Mouse (Mus musculus) spleen, postnatal 36 days (tissue): ENCODE measurements around the gene Aqp6.
A peak's percentile ranks its signal among the peaks of the same experiment; 100 is the strongest.

Experiments used
- DNase-seq, 2 experiments: peaks; one replicate each; pipeline ENCODE4 v3.0.0; 2022; ENCODE audit warnings: low spot score in 2 of 2, mixed read lengths in 1 of 2

Gene Aqp6

DNA sequence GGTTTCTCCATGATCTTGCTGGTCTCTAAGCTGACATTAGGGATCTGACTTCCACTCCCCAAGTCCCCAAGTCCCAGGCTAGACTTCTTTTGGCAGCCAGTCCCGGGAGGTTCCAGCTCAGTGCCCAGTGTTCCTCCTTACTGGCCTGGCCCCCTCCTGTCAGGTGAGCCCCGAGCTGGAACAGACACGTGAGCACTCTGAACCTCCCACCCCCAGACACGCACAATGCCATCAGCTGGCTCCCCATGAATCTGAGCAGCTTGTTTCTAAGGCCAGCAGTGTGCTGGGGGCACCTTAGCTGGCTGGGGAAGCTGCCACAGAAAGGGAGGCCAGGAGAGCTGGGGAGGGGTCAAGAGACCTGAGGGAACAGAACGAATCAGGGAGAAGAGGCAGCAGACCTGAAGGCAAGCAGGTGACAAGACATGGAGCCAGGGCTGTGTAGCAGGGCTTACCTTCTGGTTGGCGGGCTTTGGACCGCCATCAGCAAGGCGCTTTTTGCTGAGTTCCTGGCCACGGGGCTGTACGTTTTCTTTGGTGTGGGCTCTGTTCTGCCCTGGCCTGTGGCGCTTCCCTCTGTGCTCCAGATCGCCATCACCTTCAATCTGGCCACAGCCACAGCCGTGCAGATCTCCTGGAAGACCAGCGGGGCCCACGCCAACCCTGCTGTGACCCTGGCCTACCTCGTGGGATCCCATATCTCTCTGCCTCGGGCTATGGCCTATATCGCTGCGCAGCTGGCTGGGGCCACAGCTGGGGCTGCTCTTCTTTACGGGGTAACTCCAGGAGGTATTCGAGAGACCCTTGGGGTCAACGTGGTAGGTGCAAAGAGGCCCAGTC is at the start of gene Aqp6:
Gene Aqp6, plus strand, starts transcription at position 415 of the 837 bp plus-strand sequence.
- DNase-seq: no peak

DNA sequence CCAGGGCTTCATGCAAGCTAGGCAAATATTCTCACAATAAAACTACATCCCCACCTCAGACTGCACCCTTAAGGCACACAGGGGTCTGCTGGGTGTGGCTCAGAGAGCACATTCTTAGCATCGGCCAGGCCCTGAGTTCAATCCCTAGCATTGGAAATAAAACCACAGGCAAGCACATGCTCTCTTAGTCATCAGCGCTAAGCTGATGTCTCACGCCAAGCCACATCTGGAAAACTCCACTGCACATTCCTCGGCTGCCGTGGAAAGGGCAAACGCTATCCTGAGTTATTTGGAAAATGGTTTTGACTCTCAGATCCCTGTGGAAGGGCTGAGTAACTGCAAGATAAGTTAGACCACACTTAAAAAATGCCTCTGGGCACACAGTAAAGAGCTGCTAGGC is 47.4 kb upstream of the Aqp6 start:
- DNase-seq: no peak

DNA sequence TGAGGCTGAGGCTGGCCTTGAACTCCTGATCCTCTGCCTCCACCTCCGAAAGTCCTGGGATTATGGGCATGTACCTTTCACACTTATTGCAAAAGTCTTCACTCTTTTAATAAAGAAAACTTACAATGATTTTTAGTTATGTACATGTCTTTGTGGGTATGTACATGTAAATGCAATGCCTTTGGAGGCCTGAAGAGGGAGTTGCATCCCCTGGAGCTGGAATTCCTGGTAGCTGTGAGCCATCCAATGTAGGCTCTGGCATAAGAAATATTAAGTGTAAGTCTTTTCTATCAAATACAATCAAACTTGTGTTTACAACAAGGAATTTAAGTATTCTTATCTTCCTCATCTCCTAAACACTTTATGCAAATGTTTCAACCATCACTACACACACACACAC is 42.3 kb upstream of the Aqp6 start:
- no peak for DNase-seq

DNA sequence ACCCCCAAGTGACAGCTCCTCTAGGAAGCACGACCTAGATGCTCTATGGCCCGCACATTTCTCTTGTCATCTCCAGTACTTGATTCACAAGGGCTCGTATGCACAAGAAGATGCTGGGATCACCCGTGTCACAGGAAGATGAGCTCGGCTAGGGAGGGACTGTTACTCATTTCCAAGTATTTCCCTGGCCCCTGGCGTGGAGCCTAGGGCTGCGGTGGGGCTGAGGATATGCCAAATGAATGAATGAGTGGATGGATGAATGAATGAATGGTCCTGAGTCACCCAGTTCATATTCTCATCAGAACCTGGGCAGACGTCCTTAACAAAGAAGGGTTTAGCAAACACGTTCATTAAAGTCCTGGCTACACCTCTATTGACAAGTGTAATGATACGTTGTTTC is 41.0 kb upstream of the Aqp6 start:
- DNase-seq: no peak

DNA sequence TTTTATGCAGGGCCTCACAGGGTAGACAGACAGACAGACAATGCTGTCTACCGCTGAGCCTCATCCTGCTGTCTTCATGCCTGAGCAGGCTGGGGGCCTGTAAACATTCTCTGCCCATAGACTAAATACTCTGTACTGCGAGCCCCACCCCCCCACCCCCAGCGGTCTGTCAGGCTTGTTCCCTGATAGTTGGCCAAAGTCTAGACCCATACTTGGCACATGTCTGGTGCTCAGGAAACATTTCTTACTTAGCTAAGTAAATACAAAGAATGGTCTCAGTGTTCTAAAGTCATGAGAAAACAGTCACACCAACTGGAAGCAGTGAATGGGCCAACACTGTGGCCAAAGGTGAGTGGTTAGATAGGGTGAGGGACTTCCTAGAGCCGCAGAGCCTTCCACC is 33.8 kb upstream of the Aqp6 start:
- no peak for DNase-seq

DNA sequence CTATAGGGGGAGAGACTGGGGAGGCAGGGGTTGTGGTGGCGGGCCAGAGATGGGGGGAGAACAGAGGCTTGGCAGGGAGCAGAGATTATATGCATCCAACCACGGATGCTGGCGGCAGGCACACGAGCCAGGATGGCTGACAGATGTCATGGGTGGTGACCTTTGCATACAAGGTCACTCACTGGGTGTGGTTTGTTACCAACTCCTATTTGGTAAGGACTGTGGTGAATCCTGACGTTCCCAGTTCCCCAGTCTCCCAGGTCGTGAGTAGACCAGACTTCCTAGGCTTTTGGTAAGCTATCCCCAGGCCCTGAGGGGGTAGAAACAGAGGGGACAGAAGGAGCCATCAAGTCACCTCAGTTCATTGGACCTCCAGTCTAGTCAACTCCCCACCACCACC is 32.5 kb upstream of the Aqp6 start:
- DNase-seq: no peak

DNA sequence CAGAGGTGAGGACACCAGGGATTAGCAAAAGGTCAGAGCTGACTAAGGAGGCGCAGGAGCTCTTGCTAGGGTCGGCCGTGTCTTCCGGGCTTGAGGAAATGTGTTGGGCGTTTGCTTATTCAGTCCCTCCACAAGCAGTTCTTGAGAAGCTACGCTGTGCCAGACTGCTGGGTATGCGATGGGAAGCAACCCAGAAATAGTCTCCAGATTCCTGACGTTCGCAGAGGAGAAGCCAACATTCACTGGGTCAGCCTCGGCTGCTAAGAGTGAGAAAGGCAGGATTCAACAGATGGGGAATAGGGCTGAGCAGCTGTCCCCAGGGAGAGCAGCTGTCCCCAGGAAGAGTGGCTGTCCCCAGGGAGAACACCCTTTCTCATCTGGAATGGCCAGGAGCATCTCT is 32.1 kb upstream of the Aqp6 start:
- DNase-seq: no peak

DNA sequence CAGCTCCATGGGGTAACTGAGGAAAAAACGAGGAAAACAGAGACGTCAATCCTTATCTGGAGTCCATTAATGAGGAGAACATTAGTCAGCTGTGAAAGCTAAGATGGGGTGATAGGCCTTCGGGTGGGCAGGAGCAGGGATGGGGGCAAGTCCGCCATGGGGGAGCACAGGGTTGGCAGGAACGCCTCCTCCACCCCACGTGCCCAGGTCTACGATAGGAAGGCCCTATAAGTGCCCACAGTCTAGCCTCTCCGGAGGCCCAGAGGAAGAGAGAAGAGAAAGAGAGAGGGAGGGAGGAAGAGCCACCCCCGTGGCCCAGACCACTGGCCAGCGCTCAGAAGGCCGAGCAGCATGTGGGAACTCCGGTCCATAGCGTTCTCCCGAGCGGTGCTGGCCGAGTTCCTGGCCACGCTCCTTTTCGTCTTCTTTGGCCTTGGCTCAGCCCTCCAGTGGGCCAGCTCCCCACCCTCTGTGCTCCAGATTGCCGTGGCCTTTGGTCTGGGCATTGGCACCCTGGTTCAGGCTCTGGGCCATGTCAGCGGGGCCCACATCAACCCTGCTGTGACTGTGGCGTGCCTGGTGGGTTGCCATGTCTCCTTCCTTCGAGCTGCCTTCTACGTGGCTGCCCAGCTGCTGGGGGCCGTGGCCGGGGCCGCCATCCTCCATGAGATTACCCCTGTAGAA is 22.3 kb upstream of the Aqp6 start, which contains the start of gene Aqp2:
Gene Aqp2, plus strand, starts transcription at position 254 of the 684 bp plus-strand sequence.
- no peak for DNase-seq

DNA sequence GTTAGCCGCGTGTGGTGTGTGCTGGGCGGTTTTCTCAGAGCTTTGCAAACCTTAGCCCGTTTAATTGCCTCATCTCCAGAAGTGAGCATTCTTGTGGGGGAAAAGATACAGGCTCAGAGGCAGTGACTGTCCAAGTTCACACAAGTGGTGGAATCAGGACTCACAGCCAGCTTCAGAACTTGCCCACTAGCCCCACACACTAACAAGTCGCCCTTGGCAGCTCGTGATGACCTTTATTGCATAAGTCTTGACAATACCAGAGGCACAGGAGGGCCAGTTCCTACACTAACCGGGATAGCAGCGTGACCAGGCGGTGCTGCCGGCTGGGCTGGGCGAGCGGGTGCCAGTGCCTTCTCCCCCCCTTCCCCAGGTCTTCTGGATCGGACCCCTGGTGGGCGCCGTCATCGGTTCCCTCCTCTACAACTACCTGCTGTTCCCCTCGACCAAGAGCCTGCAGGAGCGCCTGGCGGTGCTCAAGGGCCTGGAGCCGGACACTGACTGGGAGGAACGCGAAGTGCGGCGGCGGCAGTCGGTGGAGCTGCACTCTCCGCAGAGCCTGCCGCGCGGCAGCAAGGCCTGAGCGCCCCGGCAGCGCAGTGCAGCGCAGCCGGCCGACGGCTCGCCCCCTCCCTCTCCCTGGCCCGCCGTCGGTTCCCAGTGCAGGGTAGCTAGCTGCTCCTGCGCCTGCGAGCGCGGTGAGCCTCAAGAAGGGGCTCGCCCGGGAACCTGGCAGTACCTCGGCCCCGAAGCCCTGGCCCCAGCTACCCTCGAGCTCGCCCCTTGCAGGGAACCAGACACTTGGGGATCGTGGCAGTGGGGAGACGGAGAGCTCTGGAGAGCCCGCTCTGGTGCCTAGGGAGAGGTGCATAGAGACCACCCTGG is 17.5 kb upstream of the Aqp6 start:
- DNase-seq: no peak

DNA sequence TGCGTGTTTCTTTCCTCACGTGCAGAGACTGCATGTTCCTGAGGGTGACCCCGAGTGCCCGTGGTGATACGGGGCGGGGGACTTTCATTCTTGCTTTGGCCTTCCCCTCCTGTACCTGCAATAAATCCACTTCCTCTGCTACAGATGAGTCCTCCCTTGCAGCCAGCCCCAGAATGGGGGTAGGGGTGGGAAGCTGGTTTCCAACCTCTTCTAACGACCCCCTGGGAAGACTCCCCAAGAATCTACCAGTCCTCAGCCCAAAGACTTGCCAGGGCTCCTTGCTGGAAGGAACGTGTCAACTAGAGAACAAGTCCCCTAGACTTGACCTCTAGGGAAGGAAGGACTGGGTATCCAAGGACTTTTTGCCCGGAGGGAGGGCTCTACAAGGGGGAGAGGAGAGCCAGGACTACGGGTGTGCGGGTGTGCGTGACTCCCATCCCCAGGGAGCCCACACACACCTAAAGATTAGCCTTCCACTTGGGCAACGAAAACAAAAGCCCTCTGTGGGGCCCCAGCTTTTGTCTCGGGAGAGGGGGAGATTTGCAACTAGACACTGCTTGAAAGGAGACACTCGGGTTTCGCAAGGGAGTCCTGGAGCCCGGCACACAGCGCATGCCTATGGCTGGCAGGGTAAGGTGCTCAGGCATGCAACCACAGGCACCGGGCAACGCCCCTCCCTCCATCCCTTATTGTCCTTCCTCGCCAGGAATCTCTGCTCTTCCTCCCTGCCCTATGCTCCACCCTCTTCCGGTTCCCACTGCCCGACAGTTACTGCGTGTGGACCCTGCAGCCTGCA is 16.6 kb upstream of the Aqp6 start:
- DNase-seq: no peak

DNA sequence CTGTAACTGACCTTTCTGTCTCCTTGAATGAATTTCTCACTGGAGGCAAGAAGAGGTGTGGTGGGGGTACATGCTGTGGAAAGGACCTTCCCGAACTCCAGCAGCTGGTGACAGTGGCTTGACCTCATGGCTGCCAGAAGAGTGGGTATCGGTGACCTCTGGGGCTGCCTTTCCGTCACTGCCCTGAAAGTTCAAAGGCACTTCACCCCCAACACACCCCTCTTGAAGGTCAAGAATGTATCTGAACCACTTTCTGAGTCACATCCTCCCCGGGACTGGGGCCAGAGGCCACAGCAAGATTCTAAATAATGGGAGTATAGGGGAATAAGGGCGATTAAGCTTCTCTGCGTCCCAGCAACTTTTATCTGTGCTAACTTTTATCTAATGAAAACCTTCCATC is 15.5 kb upstream of the Aqp6 start:
- DNase-seq: no peak

DNA sequence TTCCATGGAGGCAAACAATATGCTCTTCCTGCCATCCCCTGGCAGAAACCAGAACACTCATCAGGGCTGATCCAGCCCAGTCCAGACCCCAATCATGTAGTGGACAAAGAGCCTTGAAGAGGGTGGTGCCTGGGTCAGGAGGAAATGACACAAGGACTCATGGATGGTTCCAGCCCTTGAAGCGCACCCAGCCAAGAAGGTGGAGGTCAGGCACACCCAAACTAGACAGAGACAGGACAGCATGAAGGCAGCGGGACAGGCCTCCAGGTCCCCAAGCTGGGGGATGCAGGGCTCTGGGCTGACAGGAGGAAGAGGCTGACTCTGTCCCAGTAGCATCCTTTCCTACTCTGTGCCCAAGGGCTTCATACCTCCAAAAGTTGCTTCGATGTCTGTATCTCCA is 14.7 kb upstream of the Aqp6 start:
- DNase-seq: no peak

DNA sequence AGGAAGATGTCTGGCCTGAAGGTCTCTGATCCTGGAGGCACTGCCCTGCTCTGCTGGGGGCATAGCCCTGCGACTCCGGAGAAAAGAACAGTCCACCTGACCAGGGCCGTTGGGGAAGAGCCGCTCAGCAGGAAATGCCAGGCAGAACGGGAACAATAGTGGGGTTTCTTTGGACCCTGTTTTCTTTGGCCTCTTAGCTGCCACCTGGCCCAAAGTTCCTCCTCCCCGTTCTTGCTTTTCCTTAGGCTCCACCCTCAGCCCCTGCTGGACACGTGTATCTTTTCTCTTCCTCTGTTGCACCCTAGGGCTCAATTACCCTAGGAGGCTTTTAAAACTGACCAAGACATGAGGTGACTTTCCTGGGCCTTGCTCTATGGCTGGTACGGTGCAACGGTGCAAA is 12.0 kb upstream of the Aqp6 start:
- no peak for DNase-seq

DNA sequence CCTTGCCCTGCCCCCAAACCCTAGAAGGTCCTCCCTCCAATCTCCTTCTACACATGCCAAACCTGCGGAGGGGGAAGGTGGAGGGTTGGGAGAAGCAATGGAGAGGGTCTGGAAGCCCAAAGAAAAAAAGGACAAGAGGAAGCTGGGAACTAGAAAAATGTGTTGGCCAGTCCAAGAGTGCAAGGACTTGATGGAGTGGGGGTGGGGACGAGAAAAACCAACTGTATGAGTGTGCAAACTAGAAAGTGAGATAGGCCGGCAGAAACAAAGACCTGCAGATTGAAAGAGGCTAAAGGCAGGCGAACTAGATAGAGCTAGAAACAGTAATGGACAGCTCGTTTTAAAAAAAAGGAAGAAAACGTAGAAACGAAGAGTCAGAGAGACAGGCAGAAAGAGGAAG is 11.5 kb upstream of the Aqp6 start:
- DNase-seq: no peak

DNA sequence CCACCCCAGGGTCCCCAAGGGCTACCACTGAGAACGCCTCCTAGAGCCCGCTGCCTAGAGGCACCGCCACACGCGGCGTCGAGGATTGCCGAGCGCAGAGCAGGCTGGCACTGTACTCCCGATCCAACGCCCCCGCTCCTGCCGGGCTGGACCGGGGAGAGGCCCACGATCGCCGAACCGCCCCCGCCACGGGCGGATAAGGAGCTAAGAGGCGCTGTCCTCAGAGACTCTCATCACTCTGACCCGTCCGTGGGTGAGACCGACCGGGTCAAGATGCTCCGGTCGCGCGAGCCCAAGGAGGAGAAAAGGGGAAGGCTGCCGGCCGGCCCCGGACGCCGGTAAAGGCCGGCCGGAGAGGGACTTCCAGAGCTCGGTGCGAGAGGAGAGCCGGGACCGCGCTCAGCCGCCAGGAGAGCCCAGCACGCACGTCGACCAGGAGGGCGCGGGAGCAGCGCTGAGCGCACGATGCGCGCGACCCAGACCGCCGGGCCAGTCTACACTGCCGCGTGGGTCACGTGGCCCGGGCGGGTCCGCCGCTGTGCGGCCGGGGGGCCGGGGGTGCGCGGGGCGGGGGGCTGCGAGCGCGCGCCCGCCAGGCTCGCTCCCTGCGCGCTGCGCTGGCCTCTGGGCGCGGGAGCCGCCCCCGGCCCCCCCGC is 10.6 kb upstream of the Aqp6 start, which contains the start of gene Aqp5:
Gene Aqp5, plus strand, starts transcription at position 354 of the 656 bp plus-strand sequence.
- no peak for DNase-seq

DNA sequence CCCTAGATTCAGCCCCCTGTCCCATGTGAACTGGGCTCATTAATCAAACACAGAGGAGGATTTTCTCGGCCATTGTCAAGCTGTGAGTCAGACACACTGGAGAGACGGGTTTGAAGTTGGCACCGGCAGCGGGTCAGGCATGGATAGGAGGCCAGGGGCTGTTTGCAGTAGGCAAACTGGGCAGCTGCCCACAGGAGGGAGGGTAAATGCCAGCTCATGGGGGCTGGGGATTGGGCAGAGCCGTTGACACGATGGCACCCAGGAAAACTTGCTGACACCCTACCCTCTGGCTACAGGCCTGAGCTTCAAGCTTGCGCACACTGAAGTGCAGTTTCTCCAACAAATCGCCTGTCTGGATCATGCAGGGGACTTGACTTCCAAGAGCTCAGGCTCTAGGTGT is 9.0 kb upstream of the Aqp6 start:
- no peak for DNase-seq

DNA sequence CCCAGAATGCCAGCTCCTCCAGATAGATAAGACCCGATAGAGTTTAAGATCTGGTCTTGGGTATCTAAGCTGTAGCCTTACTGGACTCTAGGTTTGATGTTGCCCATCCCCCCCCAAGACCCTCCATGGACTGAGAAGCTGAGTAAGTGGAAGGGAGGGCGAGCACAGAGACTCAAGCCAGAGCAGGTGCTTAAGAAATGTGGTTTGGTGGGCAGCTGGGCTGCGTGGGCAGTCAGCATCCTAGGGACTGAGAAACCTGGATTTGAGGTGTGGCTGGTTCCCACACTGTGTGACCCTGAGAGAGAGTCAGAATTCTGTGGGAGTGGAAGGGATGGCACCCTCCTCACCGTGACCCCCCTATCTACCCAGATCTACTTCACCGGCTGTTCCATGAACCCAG is 8.3 kb upstream of the Aqp6 start:
- no peak for DNase-seq

DNA sequence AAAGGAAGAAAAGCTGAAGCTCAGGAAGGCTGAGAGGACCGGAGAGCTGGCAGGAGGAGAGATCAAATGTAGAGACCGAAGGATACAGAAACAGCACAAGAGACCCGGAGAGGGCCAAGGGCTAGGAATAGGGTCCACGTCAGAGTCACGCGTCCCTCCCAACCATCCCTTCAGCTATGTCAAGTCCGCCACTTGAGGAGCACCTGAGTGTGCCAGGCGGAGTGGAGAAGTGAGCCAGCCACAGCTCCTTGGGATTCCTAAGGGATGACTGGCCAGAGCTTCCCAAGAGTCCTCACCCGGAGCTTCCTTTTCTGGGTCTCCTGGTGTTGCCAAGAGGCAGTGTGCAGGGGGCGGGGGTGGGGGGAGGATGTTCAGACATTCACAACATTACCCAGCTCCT is 6.2 kb upstream of the Aqp6 start:
- DNase-seq: no peak

DNA sequence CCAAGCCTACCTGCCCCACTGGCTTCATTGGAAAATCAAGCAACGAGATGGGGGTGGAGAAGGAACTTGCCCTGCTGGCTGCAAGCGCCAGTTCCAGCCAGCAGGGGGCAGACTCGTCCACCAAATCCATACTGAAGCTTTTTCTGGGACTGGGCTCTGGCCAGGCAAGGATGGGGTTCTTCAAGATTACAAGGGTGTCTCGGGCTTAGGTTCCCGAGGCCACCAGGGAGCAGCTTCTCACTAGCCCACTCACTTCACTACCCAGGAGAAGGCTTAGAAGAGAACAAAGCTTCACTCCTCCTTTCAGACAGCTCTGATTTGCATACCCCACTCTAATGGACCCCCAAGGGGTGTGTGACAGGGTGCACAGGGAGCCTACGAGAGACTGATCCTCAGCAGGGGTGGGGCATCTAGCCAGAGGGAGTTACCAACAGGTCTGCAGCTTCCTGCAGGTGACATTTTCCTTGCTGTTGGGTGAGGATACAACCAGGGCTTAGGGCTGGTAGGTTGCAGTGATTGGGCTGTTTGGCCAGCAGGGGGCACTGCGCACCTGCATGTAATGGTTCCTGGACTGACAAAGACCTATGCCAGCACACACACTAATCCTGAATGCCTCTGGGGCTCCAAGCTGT is 5.0 kb upstream of the Aqp6 start:
- peak; percentile 50 to 56 for DNase-seq

DNA sequence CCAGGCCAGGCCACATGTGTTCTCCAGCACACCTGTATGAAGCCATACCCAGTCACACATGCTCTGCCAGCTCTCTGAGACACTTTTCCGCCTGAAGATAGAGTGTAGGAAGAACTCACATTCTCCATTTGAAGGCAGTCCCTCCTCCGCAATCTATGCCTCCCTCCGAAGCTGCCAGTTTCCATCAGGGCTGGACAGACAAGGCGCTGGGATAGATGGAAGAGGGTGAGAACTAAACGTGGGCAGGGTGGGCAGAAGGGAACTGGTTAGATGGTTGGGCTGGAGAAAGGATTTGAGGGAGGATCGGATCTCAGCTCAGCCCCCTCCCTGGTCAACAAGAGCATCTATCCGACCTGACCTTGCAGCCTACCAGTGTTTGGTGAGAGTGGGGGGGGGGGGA is 4.4 kb upstream of the Aqp6 start:
- DNase-seq: no peak
